Mouse (Mus musculus): Measurements from ENCODE around the gene Scn1b. TPM values are rescaled to one million over a fixed set of nuclear protein-coding genes. Genes with fewer than 3 reads are reported as not detected.
A peak's percentile ranks its signal among the peaks of the same experiment; 100 is the strongest.

The Scn1b gene
- total and polyA plus RNA-seq, 2 experiments from 2014 or later, result 26.7 to 29.8 TPM

- no peaks in the 10 kb centered on the region for H3K27me3 ChIP-seq (ENCODE audit: insufficient read depth, low read length)
- no peak for TF ChIP-seq CTCF (IDR thresholded peaks at IDR 0.05; ENCODE audit: low read depth)
- no peak overlapping the region for H3K4me3 ChIP-seq (ENCODE audit: low read depth, low read length)
- DNase-seq, result no peak
- no peak for ATAC-seq
- no peak overlapping the region for H3K27ac ChIP-seq (ENCODE audit: low read depth, low read length)
- no peaks in the 10 kb centered on the region for H3K9me3 ChIP-seq (ENCODE audit: low read length)
- no peak overlapping the region for H3K4me2 ChIP-seq (ENCODE audit: low read depth)
- no peaks in the 10 kb centered on the region for H3K4me1 ChIP-seq (ENCODE audit: insufficient read depth)
- no peaks in the 10 kb centered on the region for H3K36me3 ChIP-seq (ENCODE audit: insufficient read depth)
- H3K9ac ChIP-seq, result no peak overlapping the region
Measured at GRCm38 (mm10) chr7:31073546-31073945, 53.3 kb downstream of the Scn1b start.

GRCm38 (mm10) chr7:31072326-31072725 lies 54.5 kb downstream of the Scn1b start:
- no peak for TF ChIP-seq CTCF (IDR thresholded peaks at IDR 0.05; ENCODE audit: low read depth)
- H3K9ac ChIP-seq, result no peak overlapping the region
- no peaks in the 10 kb centered on the region for H3K9me3 ChIP-seq (ENCODE audit: low read length)
- no peak overlapping the region for H3K4me2 ChIP-seq (ENCODE audit: low read depth)
- H3K4me3 ChIP-seq (ENCODE audit: low read depth, low read length), result no peak overlapping the region
- H3K27me3 ChIP-seq (ENCODE audit: insufficient read depth, low read length), result no peaks in the 10 kb centered on the region
- 64% methylated on average over 9 of the region's 9 CpGs for WGBS
- ATAC-seq (no peak), DNase-seq (no peak)
- H3K36me3 ChIP-seq (ENCODE audit: insufficient read depth), result no peaks in the 10 kb centered on the region
- H3K27ac ChIP-seq (ENCODE audit: low read depth, low read length), result no peak overlapping the region
- H3K4me1 ChIP-seq (ENCODE audit: insufficient read depth), result no peaks in the 10 kb centered on the region

- Histone ChIP-seq H3K4me3 (ENCODE audit: low read depth, low read length) (no peak overlapping the region), H3K9me3 (ENCODE audit: low read length) (no peaks in the 10 kb centered on the region), H3K4me1 (ENCODE audit: insufficient read depth) (no peaks in the 10 kb centered on the region), H3K36me3 (ENCODE audit: insufficient read depth) (no peaks in the 10 kb centered on the region), H3K27ac (ENCODE audit: low read depth, low read length) (no peak overlapping the region), H3K27me3 (ENCODE audit: insufficient read depth, low read length) (no peaks in the 10 kb centered on the region), H3K4me2 (ENCODE audit: low read depth) (no peak overlapping the region), H3K9ac (no peak overlapping the region)
- no peak for TF ChIP-seq CTCF (IDR thresholded peaks at IDR 0.05; ENCODE audit: low read depth)
- no peak for DNase-seq
- 75% methylated on average over 6 of the region's 6 CpGs for WGBS
- ATAC-seq, result no peak
Measured at GRCm38 (mm10) chr7:31070324-31070723, 56.5 kb downstream of the Scn1b start.

- H3K27me3 ChIP-seq (ENCODE audit: insufficient read depth, low read length), result no peaks in the 10 kb centered on the region
- WGBS, result 85% methylated on average over 14 of the region's 14 CpGs
- DNase-seq, result no peak
- H3K36me3 ChIP-seq (ENCODE audit: insufficient read depth), result no peaks in the 10 kb centered on the region
- H3K27ac ChIP-seq (ENCODE audit: low read depth, low read length), result no peak overlapping the region
- no peaks in the 10 kb centered on the region for H3K4me1 ChIP-seq (ENCODE audit: insufficient read depth)
- H3K9ac ChIP-seq, result no peak overlapping the region
- H3K9me3 ChIP-seq (ENCODE audit: low read length), result no peaks in the 10 kb centered on the region
- no peak for ATAC-seq
- no peak overlapping the region for H3K4me3 ChIP-seq (ENCODE audit: low read depth, low read length)
- no peak for TF ChIP-seq CTCF (IDR thresholded peaks at IDR 0.05; ENCODE audit: low read depth)
- H3K4me2 ChIP-seq (ENCODE audit: low read depth), result no peak overlapping the region
Measured at GRCm38 (mm10) chr7:31069491-31069890, 57.3 kb downstream of the Scn1b start.

- WGBS, result 42% methylated on average over 5 of the region's 5 CpGs
- no peak overlapping the region for H3K9ac ChIP-seq
- no peak overlapping the region for H3K27ac ChIP-seq (ENCODE audit: low read depth, low read length)
- no peak overlapping the region for H3K4me2 ChIP-seq (ENCODE audit: low read depth)
- no peaks in the 10 kb centered on the region for H3K36me3 ChIP-seq (ENCODE audit: insufficient read depth)
- H3K9me3 ChIP-seq (ENCODE audit: low read length), result no peaks in the 10 kb centered on the region
- DNase-seq, result no peak
- ATAC-seq, result peak; percentile 29
- H3K4me3 ChIP-seq (ENCODE audit: low read depth, low read length), result no peak overlapping the region
- no peaks in the 10 kb centered on the region for H3K27me3 ChIP-seq (ENCODE audit: insufficient read depth, low read length)
- H3K4me1 ChIP-seq (ENCODE audit: insufficient read depth), result no peaks in the 10 kb centered on the region
- TF ChIP-seq CTCF (IDR thresholded peaks at IDR 0.05; ENCODE audit: low read depth), result no peak
Measured at GRCm38 (mm10) chr7:31067836-31068235, 59.0 kb downstream of the Scn1b start.

Other genes with a start within 250 kb of the Scn1b start
- gene Cd22, start 246.7 kb downstream of the Scn1b start, total RNA-seq (2014; rRNA removed), result not detected in 2 replicates
- gene Cd22, start 246.7 kb downstream of the Scn1b start, polyA plus RNA-seq (2015; fragmentation: Nextera tagmentation; extraction: Ambion mirVana), result 0.10 TPM in 1 of 2 replicates, not detected in the other
- gene Mag, start 212.1 kb downstream of the Scn1b start, total RNA-seq (2014; rRNA removed), result 2.5 and 2.9 TPM in 2 replicates
- gene Mag, start 212.1 kb downstream of the Scn1b start, polyA plus RNA-seq (2015; fragmentation: Nextera tagmentation; extraction: Ambion mirVana), result 2.7 and 3.6 TPM in 2 replicates
- not detected in 2 replicates for gene Hamp2, start 202.3 kb downstream of the Scn1b start, total RNA-seq (2014; rRNA removed)
- not detected in 2 replicates for gene Hamp2, start 202.3 kb downstream of the Scn1b start, polyA plus RNA-seq (2015; fragmentation: Nextera tagmentation; extraction: Ambion mirVana)
- not detected in 2 replicates for gene Hamp, start 183.0 kb downstream of the Scn1b start, total RNA-seq (2014; rRNA removed)
- not detected in 2 replicates for gene Hamp, start 183.0 kb downstream of the Scn1b start, polyA plus RNA-seq (2015; fragmentation: Nextera tagmentation; extraction: Ambion mirVana)
- gene Usf2, start 170.2 kb downstream of the Scn1b start, total RNA-seq (2014; rRNA removed), result 81.4 and 93.9 TPM in 2 replicates
- gene Usf2, start 170.2 kb downstream of the Scn1b start, polyA plus RNA-seq (2015; fragmentation: Nextera tagmentation; extraction: Ambion mirVana), result 18.9 and 22.6 TPM in 2 replicates
- 17.6 and 19.3 TPM in 2 replicates for gene Lsr, start 153.5 kb downstream of the Scn1b start, total RNA-seq (2014; rRNA removed)
- gene Lsr, start 153.5 kb downstream of the Scn1b start, polyA plus RNA-seq (2015; fragmentation: Nextera tagmentation; extraction: Ambion mirVana), result 25.1 and 25.9 TPM in 2 replicates
- 0.08 and 0.48 TPM in 2 replicates for gene Fam187b, start 153.2 kb downstream of the Scn1b start, total RNA-seq (2014; rRNA removed)
- gene Fam187b, start 153.2 kb downstream of the Scn1b start, polyA plus RNA-seq (2015; fragmentation: Nextera tagmentation; extraction: Ambion mirVana), result 0.50 and 0.78 TPM in 2 replicates
- gene Fxyd5, start 84.5 kb downstream of the Scn1b start, total RNA-seq (2014; rRNA removed), result 10.9 and 19.9 TPM in 2 replicates
- 25.1 and 30.4 TPM in 2 replicates for gene Fxyd5, start 84.5 kb downstream of the Scn1b start, polyA plus RNA-seq (2015; fragmentation: Nextera tagmentation; extraction: Ambion mirVana)
- 74.3 and 92.0 TPM in 2 replicates for gene Fxyd7, start 75.5 kb downstream of the Scn1b start, total RNA-seq (2014; rRNA removed)
- 167 and 231 TPM in 2 replicates for gene Fxyd7, start 75.5 kb downstream of the Scn1b start, polyA plus RNA-seq (2015; fragmentation: Nextera tagmentation; extraction: Ambion mirVana)
- 14.9 and 19.5 TPM in 2 replicates for gene Fxyd1, start 69.8 kb downstream of the Scn1b start, total RNA-seq (2014; rRNA removed)
- gene Fxyd1, start 69.8 kb downstream of the Scn1b start, polyA plus RNA-seq (2015; fragmentation: Nextera tagmentation; extraction: Ambion mirVana), result 56.8 and 66.3 TPM in 2 replicates
- gene Lgi4, start 67.7 kb downstream of the Scn1b start, total RNA-seq (2014; rRNA removed), result 1.1 and 1.6 TPM in 2 replicates
- 0.68 and 0.98 TPM in 2 replicates for gene Lgi4, start 67.7 kb downstream of the Scn1b start, polyA plus RNA-seq (2015; fragmentation: Nextera tagmentation; extraction: Ambion mirVana)
- gene Fxyd3, start 50.3 kb downstream of the Scn1b start, total RNA-seq (2014; rRNA removed), result not detected in 2 replicates
- gene Fxyd3, start 50.3 kb downstream of the Scn1b start, polyA plus RNA-seq (2015; fragmentation: Nextera tagmentation; extraction: Ambion mirVana), result not detected in 2 replicates
- gene Hpn, start 11.7 kb downstream of the Scn1b start, total RNA-seq (2014; rRNA removed), result 0.48 TPM in 1 of 2 replicates, not detected in the other
- 0.19 and 0.61 TPM in 2 replicates for gene Hpn, start 11.7 kb downstream of the Scn1b start, polyA plus RNA-seq (2015; fragmentation: Nextera tagmentation; extraction: Ambion mirVana)
- 244 and 265 TPM in 2 replicates for gene Gramd1a, start 28.9 kb upstream of the Scn1b start, total RNA-seq (2014; rRNA removed)
- 176 and 178 TPM in 2 replicates for gene Gramd1a, start 28.9 kb upstream of the Scn1b start, polyA plus RNA-seq (2015; fragmentation: Nextera tagmentation; extraction: Ambion mirVana)
- gene Scgb2b2, start 163.5 kb upstream of the Scn1b start, total RNA-seq (2014; rRNA removed), result not detected in 2 replicates
- not detected in 2 replicates for gene Scgb2b2, start 163.5 kb upstream of the Scn1b start, polyA plus RNA-seq (2015; fragmentation: Nextera tagmentation; extraction: Ambion mirVana)
- gene Scgb1b2, start 164.8 kb upstream of the Scn1b start, total RNA-seq (2014; rRNA removed), result not detected in 2 replicates
- gene Scgb1b2, start 164.8 kb upstream of the Scn1b start, polyA plus RNA-seq (2015; fragmentation: Nextera tagmentation; extraction: Ambion mirVana), result not detected in 2 replicates
- not detected in 2 replicates for gene Scgb2b3, start 235.1 kb upstream of the Scn1b start, total RNA-seq (2014; rRNA removed)
- gene Scgb2b3, start 235.1 kb upstream of the Scn1b start, polyA plus RNA-seq (2015; fragmentation: Nextera tagmentation; extraction: Ambion mirVana), result not detected in 2 replicates
- gene Scgb1b3, start 248.6 kb upstream of the Scn1b start, total RNA-seq (2014; rRNA removed), result not detected in 2 replicates
- not detected in 2 replicates for gene Scgb1b3, start 248.6 kb upstream of the Scn1b start, polyA plus RNA-seq (2015; fragmentation: Nextera tagmentation; extraction: Ambion mirVana)

Measured in forebrain, postnatal 0 days (tissue).